ENCODE assay signal across 8 mouse cellular contexts in the genomic region with DNA sequence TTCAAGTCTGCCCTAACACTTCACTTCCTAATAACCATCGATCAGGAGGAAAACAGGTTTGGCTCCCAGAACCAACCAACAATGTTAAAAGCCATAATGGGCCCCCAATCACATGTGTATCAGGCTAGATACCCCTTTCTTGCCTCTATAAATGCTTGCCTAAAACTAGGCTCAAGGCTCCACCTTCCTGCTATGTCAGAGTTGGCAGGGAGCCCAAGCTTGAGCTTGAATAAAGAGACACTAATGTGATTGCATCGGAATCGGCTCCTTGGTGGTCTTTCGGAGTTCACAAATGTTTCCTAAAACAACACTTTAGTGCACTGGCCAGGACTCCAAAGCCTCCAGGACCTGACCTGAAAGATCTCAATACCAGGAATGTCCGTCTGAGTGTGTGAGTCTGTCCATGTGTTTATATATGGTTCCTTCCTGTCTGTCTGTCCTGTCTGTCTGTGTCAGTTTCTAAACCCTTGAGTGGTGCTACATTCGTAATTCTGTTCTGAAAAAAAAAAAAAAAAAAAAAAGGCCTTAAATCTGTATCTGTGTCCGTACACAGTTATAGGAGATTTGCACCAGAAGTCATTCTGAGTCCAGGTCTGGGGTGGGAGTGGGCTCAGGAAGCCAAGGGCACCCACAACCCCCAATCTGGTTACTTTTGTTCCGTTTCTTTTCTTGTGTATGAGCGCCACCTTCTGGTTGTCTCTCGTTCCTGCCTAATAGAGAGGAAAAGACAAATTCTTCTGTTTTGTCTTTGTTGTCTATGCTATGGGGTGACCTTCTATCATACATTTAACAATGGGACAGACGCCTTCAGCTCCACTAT. TPM values are rescaled to one million over a fixed set of nuclear protein-coding genes. Genes with fewer than 3 reads are reported as not detected.
A peak's percentile ranks its signal among the peaks of the same experiment; 100 is the strongest.
DNase-seq lines count a peak whose midpoint lies in the region; ATAC-seq and TF ChIP-seq lines count a peak whose summit lies in the region.

No protein-coding gene starts in this region.

- 18% methylated on average over 11 of the region's 11 CpGs for WGBS in heart, adult 2 months
- WGBS in forebrain, embryonic 12.5 days: 32% methylated on average over 11 of the region's 11 CpGs
- 31% methylated on average over 11 of the region's 11 CpGs for WGBS in hindbrain, embryonic 13.5 days

- no peak overlapping the region for H3K9ac ChIP-seq in heart, adult 2 months (ENCODE audit: low read depth, low read length)
- peak overlapping the region; percentile 42; the same call in 1 of the 2 replicates for H3K9ac ChIP-seq in forebrain, embryonic 12.5 days
- peak overlapping the region; percentile 30 for H3K9ac ChIP-seq in hindbrain, embryonic 13.5 days

- no peaks in the 10 kb centered on the region for H3K36me3 ChIP-seq in heart, adult 2 months (ENCODE audit: control insufficient read depth, insufficient read depth, low read length)
- no peaks in the 10 kb centered on the region for H3K36me3 ChIP-seq in forebrain, embryonic 12.5 days (replicated peaks)
- no peaks in the 10 kb centered on the region for H3K36me3 ChIP-seq in hindbrain, embryonic 13.5 days
- H3K36me3 ChIP-seq in megakaryocyte, embryonic 14.5 days (replicated peaks; ENCODE audit: low read length): no peaks in the 10 kb centered on the region
- no peaks in the 10 kb centered on the region for H3K36me3 ChIP-seq in splenic B cell, adult 2 months (ENCODE audit: control insufficient read depth, insufficient read depth, low read length, poor library complexity, severe bottlenecking)

- no peaks in the 10 kb centered on the region for H3K4me1 ChIP-seq in heart, adult 2 months (ENCODE audit: control insufficient read depth, insufficient read depth, low read length)
- peaks cover 4% of the 10 kb centered on the region; the same call in 1 of the 2 replicates for H3K4me1 ChIP-seq in forebrain, embryonic 12.5 days
- H3K4me1 ChIP-seq in hindbrain, embryonic 13.5 days (replicated peaks): no peaks in the 10 kb centered on the region
- 0 out of 2 replicates have a peak, but pooled peaks cover 3% of the 10 kb centered on the region for H3K4me1 ChIP-seq in megakaryocyte, embryonic 14.5 days

- no peaks in the 10 kb centered on the region for H3K27me3 ChIP-seq in heart, adult 2 months (ENCODE audit: control insufficient read depth, insufficient read depth, low read length)
- no peaks in the 10 kb centered on the region for H3K27me3 ChIP-seq in forebrain, embryonic 12.5 days
- H3K27me3 ChIP-seq in hindbrain, embryonic 13.5 days: no peaks in the 10 kb centered on the region
- no peaks in the 10 kb centered on the region for H3K27me3 ChIP-seq in megakaryocyte, embryonic 14.5 days (replicated peaks)
- no peaks in the 10 kb centered on the region for H3K27me3 ChIP-seq in splenic B cell, adult 2 months (ENCODE audit: control insufficient read depth, insufficient read depth, low read length, poor library complexity, severe bottlenecking)

- TF ChIP-seq EP300 in heart, adult 2 months (IDR thresholded peaks at IDR 0.05; ENCODE audit: insufficient read depth, low read depth, low read length): 0 out of 2 replicates have a peak, but pooled peaks have one; percentile 12

- H3K27ac ChIP-seq in heart, adult 2 months: no peak overlapping the region
- H3K27ac ChIP-seq in forebrain, embryonic 12.5 days: peak overlapping the region; percentile 65; the same call in 1 of the 2 replicates
- H3K27ac ChIP-seq in hindbrain, embryonic 13.5 days: peak overlapping the region; percentile 84

- H3K4me3 ChIP-seq in heart, adult 2 months: no peak overlapping the region
- peak overlapping the region; percentile 23 for H3K4me3 ChIP-seq in forebrain, embryonic 12.5 days (replicated peaks)
- peak overlapping the region; percentile 29 for H3K4me3 ChIP-seq in hindbrain, embryonic 13.5 days
- H3K4me3 ChIP-seq in megakaryocyte, embryonic 14.5 days (replicated peaks): peak overlapping the region; percentile 76

- peak; percentile 84 for TF ChIP-seq CTCF in heart, adult 2 months (IDR thresholded peaks at IDR 0.05)

- intact Hi-C loops in heart, adult 2 months (cut with DNase I): no loop called here
- intact Hi-C loops in heart, postnatal 25 days (cut with DNase I): no loop called here

- DNase-seq in heart, adult 2 months: peak in 1 of 2 experiments; percentile 25
- DNase-seq in heart, postnatal 25 days (ENCODE audit: low spot score): no peak
- peak; percentile 74 for DNase-seq in brain, embryonic 18.5 days (ENCODE audit: low read depth, low spot score)
- DNase-seq in layer of hippocampus, postnatal 36 days: peak; percentile 19 to 22
- peak; percentile 56 for DNase-seq in splenic B cell, adult 2 months (ENCODE audit: low read depth, low spot score)

- no peaks in the 10 kb centered on the region for H3K9me3 ChIP-seq in forebrain, embryonic 12.5 days
- H3K9me3 ChIP-seq in hindbrain, embryonic 13.5 days: no peaks in the 10 kb centered on the region
- H3K9me3 ChIP-seq in megakaryocyte, embryonic 14.5 days: no peaks in the 10 kb centered on the region

- ATAC-seq in forebrain, embryonic 12.5 days (ENCODE audit: low FRiP score): peak; percentile 91
- peak; percentile 96 for ATAC-seq in hindbrain, embryonic 13.5 days (ENCODE audit: low FRiP score)

- TF ChIP-seq POLR2A in heart, adult 2 months (IDR thresholded peaks at IDR 0.05; ENCODE audit: insufficient read depth, low read depth, low read length): no peak

- H3K4me2 ChIP-seq in forebrain, embryonic 12.5 days: peak overlapping the region; percentile 47
- H3K4me2 ChIP-seq in hindbrain, embryonic 13.5 days: peak overlapping the region; percentile 45

- no peaks in the 10 kb centered on the region for H3K79me2 ChIP-seq in heart, adult 2 months (replicated peaks; ENCODE audit: control insufficient read depth, insufficient read depth, low read length)

RNA-seq across cellular contexts. Expression of a gene that starts 42.2 kb away (rescaled TPM):
- total RNA-seq in heart, adult 2 months (2021): not detected
- not detected in 2 replicates for polyA plus RNA-seq in heart, adult 2 months (2012; rRNA removed)
- total RNA-seq in heart, postnatal 25 days (2021): not detected
- polyA plus RNA-seq in forebrain, embryonic 12.5 days (2016; fragmentation: Nextera tagmentation; extraction: Ambion mirVana): not detected in 2 replicates
- polyA plus RNA-seq in hindbrain, embryonic 13.5 days (2015; fragmentation: Nextera tagmentation; extraction: Ambion mirVana): not detected in 2 replicates
- not detected for total RNA-seq in layer of hippocampus, postnatal 36 days (2021)
- not detected in 2 replicates for polyA plus RNA-seq in megakaryocyte, embryonic 14.5 days (2012; ENCODE audit: insufficient read depth, low replicate concordance)
